Mouse (Mus musculus): ENCODE measurements at regions not wholly inside any gene's neighbourhood (a gene's known extent, or its start where the extent isn't known, plus 50 kb on each side); places are given as distances from the start of the nearest gene placed in this dataset.
A peak's percentile ranks its signal among the peaks of the same experiment; 100 is the strongest.
"Not testable (repeated sequence)": the region's sequence is repeated elsewhere in the genome, so short reads cannot be mapped to it uniquely, and the experiment has no call there.

DNA sequence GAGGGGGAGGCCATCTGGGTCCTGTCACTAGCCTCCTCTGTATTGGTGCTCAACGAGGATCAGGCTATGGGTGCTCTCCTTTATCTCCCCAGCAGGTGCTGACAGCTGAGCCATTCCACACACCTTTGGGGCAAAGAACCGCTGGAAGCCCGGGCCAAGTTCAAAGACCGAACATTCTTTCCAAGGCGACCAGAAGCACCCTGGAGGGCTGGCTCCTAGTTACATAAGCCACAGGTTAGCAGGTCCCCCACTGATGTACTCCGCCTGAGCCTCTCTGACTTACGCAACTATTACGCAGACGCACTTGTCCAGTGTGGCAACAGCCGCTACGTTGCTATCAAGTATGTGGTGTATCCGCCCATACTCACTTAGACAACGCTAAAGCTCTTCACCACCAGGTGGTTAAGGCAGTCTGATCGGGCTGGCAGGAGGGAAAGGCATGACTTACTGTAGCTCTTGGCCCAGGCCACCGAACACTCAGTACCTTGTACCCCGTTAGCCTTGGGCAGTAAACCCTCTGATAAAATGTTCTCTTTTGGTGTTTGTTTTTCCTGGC lies 69.2 kb downstream of the Gm33543 start:
- peak; percentile 73 for DNase-seq (ENCODE audit: low read depth, low spot score)

DNA sequence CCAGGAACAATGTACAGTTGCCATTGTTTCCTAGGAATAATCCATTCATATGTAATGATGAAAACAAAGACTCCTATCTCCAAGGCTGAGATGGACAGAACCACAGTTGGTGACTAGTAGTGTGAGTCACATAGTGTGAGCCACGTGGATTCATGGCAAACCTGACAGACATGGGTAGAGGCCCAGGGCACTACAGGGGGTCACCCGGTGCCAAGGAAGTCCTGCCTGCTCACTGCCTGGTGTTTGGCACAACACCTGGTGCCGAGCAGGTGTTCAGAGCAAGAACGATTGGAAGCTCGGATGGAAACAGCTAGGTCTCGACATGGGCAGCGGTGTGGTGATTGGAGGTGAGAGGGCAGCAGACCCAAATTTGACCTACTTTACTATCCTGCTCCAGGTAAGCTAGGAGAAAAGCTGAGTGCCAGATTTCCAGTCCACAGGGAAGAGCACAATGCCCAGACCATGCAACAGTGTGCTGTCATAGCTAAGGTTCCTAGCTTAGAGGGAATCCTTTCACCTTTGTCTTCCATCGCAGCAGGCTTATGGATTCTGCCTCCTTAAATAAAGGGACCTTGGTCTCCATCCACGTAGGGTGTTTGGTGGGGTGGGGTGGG lies 69.8 kb downstream of the Gm33543 start:
- no peak for DNase-seq (ENCODE audit: low read depth, low spot score)

DNA sequence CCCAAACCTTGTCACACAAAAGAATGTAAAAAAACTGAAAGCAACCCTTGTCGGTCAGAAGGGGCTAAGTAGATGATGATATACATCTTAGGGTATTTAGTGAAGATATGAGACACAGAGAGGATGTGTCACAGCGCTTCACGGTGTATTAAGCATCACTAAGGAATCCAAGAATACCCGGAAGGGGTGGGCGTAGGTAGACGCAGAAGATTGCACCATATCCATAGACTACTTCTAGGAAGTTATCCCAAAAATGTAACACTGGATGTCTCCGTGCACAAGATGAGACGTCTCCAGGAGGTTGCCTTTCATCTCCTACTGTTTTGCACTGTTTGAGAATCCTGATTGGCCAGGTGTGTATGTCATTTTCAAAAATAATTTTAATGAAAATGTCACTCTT lies 73.8 kb downstream of the Gm33543 start:
- DNase-seq (ENCODE audit: low read depth, low spot score) = no peak

DNA sequence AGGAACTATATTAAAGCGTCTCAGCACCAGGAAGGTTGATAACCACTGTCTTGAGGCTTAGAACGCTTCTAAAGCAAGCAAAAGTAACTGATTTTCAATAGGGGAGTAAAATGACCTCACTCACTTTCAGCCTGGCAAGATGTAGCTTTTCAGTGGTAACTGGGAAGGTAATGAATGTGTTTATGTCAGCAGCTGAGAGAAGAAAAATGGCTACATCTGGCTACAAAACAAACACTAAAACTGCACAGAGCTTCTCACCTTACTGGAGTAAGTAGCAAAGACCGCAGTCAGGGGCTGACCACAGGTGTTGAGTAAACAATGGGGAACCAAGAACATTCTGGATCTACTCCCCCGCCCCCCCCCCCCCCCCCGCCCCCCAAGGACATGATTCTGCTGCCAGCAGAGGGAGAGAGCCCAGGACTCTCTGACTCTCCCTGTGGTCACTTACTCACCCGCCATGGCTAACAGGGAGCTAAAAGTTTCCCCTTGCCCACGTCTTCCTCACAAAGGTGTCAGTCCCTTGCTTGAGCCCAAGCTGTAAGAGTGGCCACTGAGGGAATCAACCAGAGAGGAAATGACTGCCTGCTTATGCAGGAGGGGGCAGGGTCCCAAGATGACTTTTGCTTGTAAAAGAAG lies 75.1 kb downstream of the Gm33543 start:
- no peak for DNase-seq (ENCODE audit: low read depth, low spot score)

- no peak for DNase-seq (ENCODE audit: low read depth, low spot score)
Measured at GRCm38 (mm10) chr10:95764129-95764528, 78.6 kb downstream of the Gm33543 start.

GRCm38 (mm10) chr10:95762632-95763031 lies 80.1 kb downstream of the Gm33543 start:
- DNase-seq (ENCODE audit: low read depth, low spot score) = no peak

DNA sequence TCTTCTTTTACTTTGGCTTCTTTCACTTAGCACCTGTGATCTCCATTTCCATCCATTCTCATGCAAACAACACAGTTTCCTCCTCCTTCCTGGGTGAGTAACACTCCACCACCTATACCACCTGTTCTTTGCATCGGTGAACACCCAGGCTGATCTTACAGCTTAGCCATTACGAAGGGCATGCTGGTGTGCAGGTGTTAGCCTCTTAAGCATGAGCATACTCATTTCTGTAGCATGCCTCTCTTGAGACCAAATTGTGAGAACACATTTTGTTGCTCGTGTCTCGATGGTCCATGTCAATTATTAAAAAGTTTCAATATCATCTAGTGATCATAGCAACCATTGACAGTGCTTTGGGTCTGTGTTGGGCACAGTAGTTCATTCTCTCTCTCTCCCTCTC lies 80.8 kb downstream of the Gm33543 start:
- DNase-seq (ENCODE audit: low read depth, low spot score) = peak; percentile 36

GRCm38 (mm10) chr10:95760121-95760870 lies 82.4 kb downstream of the Gm33543 start:
- DNase-seq (ENCODE audit: low read depth, low spot score) = no peak

DNA sequence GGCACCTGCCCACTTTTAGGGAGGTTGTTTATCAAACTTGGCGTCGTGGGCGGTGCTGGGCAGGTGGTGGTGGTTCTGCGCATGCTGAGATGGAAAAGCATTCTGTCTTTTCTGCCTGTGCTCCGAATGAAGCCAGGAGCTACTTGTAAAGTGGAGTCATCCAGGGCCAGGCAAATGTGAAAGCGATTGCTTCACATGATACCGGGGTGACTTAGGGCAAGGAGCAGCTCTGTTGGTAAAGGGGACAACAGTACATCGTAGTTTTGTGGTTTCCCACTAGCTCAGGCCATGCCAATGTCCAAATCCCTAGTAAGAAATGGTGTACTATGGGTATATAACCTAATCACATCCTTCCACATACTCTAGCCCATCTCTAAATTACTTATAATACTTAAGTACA lies 84.5 kb downstream of the Gm33543 start:
- DNase-seq (ENCODE audit: low read depth, low spot score) = no peak

DNA sequence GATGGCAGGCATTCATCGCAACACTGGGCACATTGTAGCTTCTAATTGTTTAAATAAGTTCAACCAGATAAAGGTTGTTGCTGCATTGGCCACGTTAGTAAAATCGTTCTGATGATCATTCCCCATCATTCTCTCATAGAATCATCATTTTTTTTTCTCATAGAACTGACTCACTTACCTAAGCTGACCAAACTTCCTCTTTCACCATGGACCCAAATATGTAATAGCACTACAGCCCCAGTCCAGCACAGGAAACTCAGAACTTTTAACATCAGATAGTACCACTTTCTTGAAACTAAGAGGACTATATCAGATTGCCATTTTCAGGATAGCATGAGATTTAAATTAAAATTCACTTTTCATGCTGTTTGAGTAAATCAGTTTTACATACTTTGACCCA lies 82.2 kb upstream of the Anapc15-ps start:
- DNase-seq (ENCODE audit: low read depth, low spot score) = no peak

GRCm38 (mm10) chr10:95753396-95753905 lies 80.2 kb upstream of the Anapc15-ps start:
- DNase-seq (ENCODE audit: low read depth, low spot score) = no peak

- no peak for DNase-seq (ENCODE audit: low read depth, low spot score)
Measured at GRCm38 (mm10) chr10:95748360-95748759, 75.1 kb upstream of the Anapc15-ps start.

DNA sequence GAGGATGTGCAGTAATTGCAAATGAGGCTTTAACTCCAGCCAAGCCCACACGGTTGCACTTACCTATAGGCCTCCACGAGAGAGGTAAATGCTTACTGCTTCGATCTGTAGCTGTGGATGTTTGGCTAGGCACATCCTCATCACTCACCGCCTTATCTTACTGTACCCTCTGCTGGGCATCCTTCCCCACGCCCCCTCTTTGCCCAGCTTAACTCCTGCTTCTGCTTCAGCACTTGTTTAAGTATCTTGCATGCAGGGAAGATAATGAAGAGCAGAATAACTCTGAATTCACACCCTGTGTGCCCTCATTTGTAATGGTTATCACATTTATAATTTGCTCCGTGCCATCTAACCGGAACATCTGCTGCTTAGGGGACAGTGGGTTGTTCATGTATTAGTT lies 74.7 kb upstream of the Anapc15-ps start:
- DNase-seq (ENCODE audit: low read depth, low spot score) = no peak

- no peak for DNase-seq (ENCODE audit: low read depth, low spot score)
Measured at GRCm38 (mm10) chr10:95745834-95746620, 72.8 kb upstream of the Anapc15-ps start.

GRCm38 (mm10) chr10:95745254-95745653 lies 72.0 kb upstream of the Anapc15-ps start:
- DNase-seq (ENCODE audit: low read depth, low spot score) = no peak

- DNase-seq (ENCODE audit: low read depth, low spot score) = no peak
Measured at GRCm38 (mm10) chr10:95743627-95744026, 70.4 kb upstream of the Anapc15-ps start.

DNA sequence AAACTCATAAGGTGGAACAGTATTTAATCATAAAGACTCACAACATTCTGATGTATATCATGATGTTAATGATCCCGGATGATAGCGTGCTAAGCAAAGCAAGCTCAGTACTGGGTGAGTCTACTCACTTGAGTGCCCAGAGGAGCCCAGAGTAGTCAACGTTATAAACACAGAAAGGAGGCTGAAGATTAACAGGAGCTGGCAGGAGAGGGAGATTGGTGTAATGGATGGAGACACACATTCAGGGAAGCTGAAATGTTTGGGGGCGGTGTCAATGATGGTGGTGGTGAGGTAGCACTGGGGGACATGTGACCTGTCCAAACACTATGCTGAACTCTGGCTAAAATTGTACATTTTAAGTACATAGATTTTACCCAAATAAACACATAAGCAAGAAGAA lies 66.2 kb upstream of the Anapc15-ps start:
- no peak for DNase-seq (ENCODE audit: low read depth, low spot score)

DNA sequence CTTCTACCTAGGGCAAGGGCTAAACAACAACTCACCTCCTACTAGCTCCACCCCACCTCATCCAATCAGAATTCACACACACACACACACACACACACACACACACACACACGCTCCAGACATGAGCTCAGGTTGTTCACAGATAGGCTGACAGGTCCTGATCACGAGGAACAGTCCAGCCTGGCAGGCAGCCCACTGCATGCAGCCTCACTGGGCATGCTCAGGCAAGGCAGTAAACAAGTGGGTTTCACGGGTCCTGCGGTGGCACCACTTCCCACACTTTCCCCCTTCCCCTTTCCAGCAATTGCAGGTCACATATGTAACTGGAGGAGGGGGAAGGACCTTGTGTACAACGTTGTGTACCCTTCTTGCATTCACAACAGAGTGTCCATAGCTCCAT lies 63.5 kb upstream of the Anapc15-ps start:
- not testable (repeated sequence) for DNase-seq (ENCODE audit: low read depth, low spot score)

DNA sequence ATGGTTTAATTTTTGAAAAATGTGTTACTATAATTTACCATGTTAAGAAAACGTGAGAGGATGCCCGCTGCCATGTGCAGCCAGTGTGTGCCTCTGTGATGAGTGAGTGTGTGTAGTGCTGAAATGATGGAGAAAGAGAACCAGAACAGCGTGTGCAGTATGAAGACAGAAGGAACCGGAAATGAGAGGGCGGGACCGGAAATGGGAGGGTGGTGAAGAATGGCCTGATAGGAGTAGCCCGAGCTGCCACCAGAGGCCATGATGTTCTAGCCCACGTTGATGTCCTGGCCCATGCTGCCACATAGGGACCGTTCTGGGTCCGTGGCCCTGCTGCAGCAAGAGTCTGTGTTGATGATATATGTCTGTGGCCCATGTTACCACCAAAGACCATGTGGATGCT lies 57.8 kb upstream of the Anapc15-ps start:
- peak; percentile 24 for DNase-seq (ENCODE audit: low read depth, low spot score)

- DNase-seq (ENCODE audit: low read depth, low spot score) = peak; percentile 34
Measured at GRCm38 (mm10) chr10:95729890-95730289, 56.6 kb upstream of the Anapc15-ps start.

DNA sequence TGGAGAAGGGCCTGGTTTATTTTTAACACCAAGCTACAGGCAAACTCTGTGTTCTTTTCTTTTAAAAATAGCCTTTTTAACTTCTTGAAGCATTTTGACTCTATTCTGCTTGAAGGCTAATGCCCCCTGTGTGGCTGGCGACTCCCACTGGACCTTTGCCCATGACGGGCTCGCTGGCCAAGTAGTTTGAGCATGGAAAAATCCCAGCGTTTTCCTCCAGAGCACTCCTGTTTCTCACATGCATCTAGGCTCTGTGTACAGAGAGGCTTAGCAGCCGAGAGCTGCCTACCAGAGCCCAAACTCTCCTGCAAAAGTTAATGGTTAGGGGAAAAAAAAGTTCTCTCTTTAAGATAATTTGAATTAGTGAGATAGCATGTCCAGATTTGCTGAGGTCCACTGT lies 52.7 kb upstream of the Anapc15-ps start:
- no peak for DNase-seq (ENCODE audit: low read depth, low spot score)

DNA sequence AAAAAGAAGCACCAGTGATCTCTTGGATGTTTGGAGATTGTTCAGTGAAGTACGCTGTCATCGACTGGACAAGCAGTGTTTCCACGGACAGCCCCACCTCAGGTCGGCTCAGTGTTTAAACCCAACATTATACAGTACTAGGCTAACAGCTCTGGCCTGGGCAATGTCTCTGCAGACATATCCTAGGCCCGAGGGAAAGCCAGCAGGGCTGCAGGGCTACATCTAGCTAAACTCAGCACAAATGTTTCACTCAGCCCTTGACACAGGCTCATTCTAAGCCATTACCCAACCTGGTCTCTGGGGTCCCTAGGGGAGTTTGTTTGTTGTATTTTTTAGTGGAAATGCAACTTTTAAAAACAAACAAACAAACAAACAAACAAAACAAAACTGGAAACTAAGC lies 52.1 kb upstream of the Anapc15-ps start:
- DNase-seq (ENCODE audit: low read depth, low spot score) = no peak
